Mouse (Mus musculus): Measurements from ENCODE around the gene Chil4. TPM values are rescaled to one million over a fixed set of nuclear protein-coding genes. Genes with fewer than 3 reads are reported as not detected.
"Not testable (repeated sequence)": the region's sequence is repeated elsewhere in the genome, so short reads cannot be mapped to it uniquely, and the experiment has no call there.

The Chil4 gene
- not detected in 2 replicates for polyA plus RNA-seq (2016; fragmentation: Nextera tagmentation; extraction: Ambion mirVana)

- WGBS, result 91% methylated on average over 2 of the region's 2 CpGs
- DNase-seq (ENCODE audit: low spot score), result no peak
- H3K4me1 ChIP-seq (replicated peaks), result no peaks in the 10 kb centered on the region
- H3K9me3 ChIP-seq, result no peaks in the 10 kb centered on the region
- H3K4me3 ChIP-seq, result no peak within 1 kb of the TSS
- no peak within 1 kb of the TSS for H3K27ac ChIP-seq
- H3K27me3 ChIP-seq (ENCODE audit: insufficient read depth, poor library complexity, severe bottlenecking), result no peaks in the 10 kb centered on the region
- H3K36me3 ChIP-seq, result no peaks in the 10 kb centered on the region
Measured at GRCm38 (mm10) chr3:106219407-106219806, at the start of gene Chil4. Gene Chil4, minus strand, starts transcription at chr3:106219507.

GRCm38 (mm10) chr3:106265854-106266253 is 46.5 kb upstream of the Chil4 start:
- Histone ChIP-seq H3K36me3 (no peaks in the 10 kb centered on the region), H3K4me1 (replicated peaks) (no peaks in the 10 kb centered on the region), H3K27me3 (ENCODE audit: insufficient read depth, poor library complexity, severe bottlenecking) (no peaks in the 10 kb centered on the region), H3K4me3 (no peak overlapping the region), H3K9me3 (no peaks in the 10 kb centered on the region), H3K27ac (no peak overlapping the region)
- WGBS, result 86% methylated on average over 2 of the region's 2 CpGs
- DNase-seq (ENCODE audit: low spot score), result no peak

GRCm38 (mm10) chr3:106264854-106265253 is 45.5 kb upstream of the Chil4 start:
- Histone ChIP-seq H3K36me3 (no peaks in the 10 kb centered on the region), H3K4me1 (replicated peaks) (no peaks in the 10 kb centered on the region), H3K27me3 (ENCODE audit: insufficient read depth, poor library complexity, severe bottlenecking) (no peaks in the 10 kb centered on the region), H3K9me3 (no peaks in the 10 kb centered on the region), H3K27ac (no peak overlapping the region), H3K4me3 (no peak overlapping the region)
- no peak for DNase-seq (ENCODE audit: low spot score)

- H3K27me3 ChIP-seq (ENCODE audit: insufficient read depth, poor library complexity, severe bottlenecking); H3K36me3 ChIP-seq; H3K4me1 ChIP-seq (replicated peaks); H3K27ac ChIP-seq; H3K4me3 ChIP-seq; DNase-seq (ENCODE audit: low spot score): not testable (repeated sequence)
- peaks cover 55% of the 10 kb centered on the region for H3K9me3 ChIP-seq
- 92% methylated on average over 11 of the region's 11 CpGs for WGBS
Measured at GRCm38 (mm10) chr3:106257076-106257475, 37.8 kb upstream of the Chil4 start.

GRCm38 (mm10) chr3:106252719-106253118 is 33.4 kb upstream of the Chil4 start:
- 88% methylated on average over 6 of the region's 6 CpGs for WGBS
- Histone ChIP-seq H3K36me3 (no peaks in the 10 kb centered on the region), H3K27me3 (ENCODE audit: insufficient read depth, poor library complexity, severe bottlenecking) (no peaks in the 10 kb centered on the region), H3K27ac (no peak overlapping the region), H3K9me3 (peaks cover 67% of the 10 kb centered on the region), H3K4me3 (no peak overlapping the region), H3K4me1 (replicated peaks) (peaks cover 16% of the 10 kb centered on the region)
- no peak for DNase-seq (ENCODE audit: low spot score)

- H3K4me3 ChIP-seq; H3K36me3 ChIP-seq; H3K27me3 ChIP-seq (ENCODE audit: insufficient read depth, poor library complexity, severe bottlenecking): not testable (repeated sequence)
- WGBS, result 42% methylated on average over 5 of the region's 5 CpGs
- Histone ChIP-seq H3K4me1 (replicated peaks) (peaks cover 16% of the 10 kb centered on the region), H3K27ac (peak overlapping the region; percentile 3; the same call in 1 of the 2 replicates), H3K9me3 (peaks cover 60% of the 10 kb centered on the region)
- DNase-seq (ENCODE audit: low spot score), result peak; percentile 64
Measured at GRCm38 (mm10) chr3:106250763-106251399, 31.6 kb upstream of the Chil4 start.

- not testable (repeated sequence) for H3K36me3 ChIP-seq; DNase-seq (ENCODE audit: low spot score); H3K27me3 ChIP-seq (ENCODE audit: insufficient read depth, poor library complexity, severe bottlenecking); H3K4me3 ChIP-seq; H3K27ac ChIP-seq
- Histone ChIP-seq H3K9me3 (peaks cover 37% of the 10 kb centered on the region), H3K4me1 (replicated peaks) (peaks cover 16% of the 10 kb centered on the region)
- WGBS, result 89% methylated on average over 9 of the region's 9 CpGs
Measured at GRCm38 (mm10) chr3:106247369-106247768, 28.1 kb upstream of the Chil4 start.

GRCm38 (mm10) chr3:106240210-106240609 is 20.9 kb upstream of the Chil4 start:
- not testable (repeated sequence) for H3K4me3 ChIP-seq; H3K27me3 ChIP-seq (ENCODE audit: insufficient read depth, poor library complexity, severe bottlenecking); H3K27ac ChIP-seq; H3K36me3 ChIP-seq; DNase-seq (ENCODE audit: low spot score); H3K4me1 ChIP-seq (replicated peaks)
- H3K9me3 ChIP-seq, result peaks cover 13% of the 10 kb centered on the region
- 94% methylated on average over 1 of the region's 1 CpGs for whole genome bisulfite sequencing

- no peaks in the 10 kb centered on the region for H3K4me1 ChIP-seq (replicated peaks)
- WGBS, result 91% methylated on average over 5 of the region's 5 CpGs
- no peaks in the 10 kb centered on the region for H3K27me3 ChIP-seq (ENCODE audit: insufficient read depth, poor library complexity, severe bottlenecking)
- H3K27ac ChIP-seq, result no peak overlapping the region
- H3K9me3 ChIP-seq, result peaks cover 13% of the 10 kb centered on the region
- no peaks in the 10 kb centered on the region for H3K36me3 ChIP-seq
- no peak for DNase-seq (ENCODE audit: low spot score)
- H3K4me3 ChIP-seq, result no peak overlapping the region
Measured at GRCm38 (mm10) chr3:106239196-106239791, 20.0 kb upstream of the Chil4 start.

GRCm38 (mm10) chr3:106223391-106223790 is 4.1 kb upstream of the Chil4 start:
- not testable (repeated sequence) for H3K27ac ChIP-seq, H3K4me3 ChIP-seq
- WGBS, result 75% methylated on average over 3 of the region's 3 CpGs

GRCm38 (mm10) chr3:106221625-106222265 is 2.4 kb upstream of the Chil4 start:
- no peaks in the 10 kb centered on the region for H3K4me1 ChIP-seq (replicated peaks)
- H3K4me3 ChIP-seq, result no peak overlapping the region
- no peaks in the 10 kb centered on the region for H3K9me3 ChIP-seq
- no peaks in the 10 kb centered on the region for H3K36me3 ChIP-seq
- WGBS, result 86% methylated on average over 1 of the region's 1 CpGs
- H3K27me3 ChIP-seq (ENCODE audit: insufficient read depth, poor library complexity, severe bottlenecking), result no peaks in the 10 kb centered on the region
- no peak overlapping the region for H3K27ac ChIP-seq
- no peak for DNase-seq (ENCODE audit: low spot score)

More at GRCm38 (mm10) chr3:106223391-106223790, 4.1 kb upstream of the Chil4 start:
- not testable (repeated sequence) for H3K9me3 ChIP-seq; H3K4me1 ChIP-seq (replicated peaks); H3K36me3 ChIP-seq; DNase-seq (ENCODE audit: low spot score); H3K27me3 ChIP-seq (ENCODE audit: insufficient read depth, poor library complexity, severe bottlenecking)

GRCm38 (mm10) chr3:106218284-106218954 is 888 bp downstream of the Chil4 start:
- not testable (repeated sequence) for H3K27me3 ChIP-seq (ENCODE audit: insufficient read depth, poor library complexity, severe bottlenecking); H3K36me3 ChIP-seq; DNase-seq (ENCODE audit: low spot score); H3K4me1 ChIP-seq (replicated peaks); H3K27ac ChIP-seq; H3K4me3 ChIP-seq; H3K9me3 ChIP-seq
- 89% methylated on average over 4 of the region's 4 CpGs for WGBS

- not testable (repeated sequence) for H3K27ac ChIP-seq; H3K4me3 ChIP-seq; H3K36me3 ChIP-seq; DNase-seq (ENCODE audit: low spot score); H3K27me3 ChIP-seq (ENCODE audit: insufficient read depth, poor library complexity, severe bottlenecking); H3K4me1 ChIP-seq (replicated peaks)
- WGBS, result 71% methylated on average over 1 of the region's 1 CpGs
- peaks cover 26% of the 10 kb centered on the region for H3K9me3 ChIP-seq
Measured at GRCm38 (mm10) chr3:106198030-106198429, 21.3 kb downstream of the Chil4 start.
